Mouse (Mus musculus) embryonic fibroblast, embryonic 13.5 days (primary cell): Measurements from ENCODE around the gene Olfr1239.

ENCODE experiments used
- CTCF ChIP-seq: IDR thresholded peaks from 2 replicates; pipeline ENCODE4 v1.5.1; 2011; ENCODE audit warnings: mild to moderate bottlenecking, control low read depth, low read length, moderate library complexity, borderline replicate concordance; ENCODE audit not compliant: insufficient read depth
- POLR2A ChIP-seq: IDR thresholded peaks from 2 replicates; pipeline ENCODE4 v1.6.1; 2011; ENCODE audit warnings: low read depth, mild to moderate bottlenecking, control low read depth, low read length, moderate library complexity

DNA sequence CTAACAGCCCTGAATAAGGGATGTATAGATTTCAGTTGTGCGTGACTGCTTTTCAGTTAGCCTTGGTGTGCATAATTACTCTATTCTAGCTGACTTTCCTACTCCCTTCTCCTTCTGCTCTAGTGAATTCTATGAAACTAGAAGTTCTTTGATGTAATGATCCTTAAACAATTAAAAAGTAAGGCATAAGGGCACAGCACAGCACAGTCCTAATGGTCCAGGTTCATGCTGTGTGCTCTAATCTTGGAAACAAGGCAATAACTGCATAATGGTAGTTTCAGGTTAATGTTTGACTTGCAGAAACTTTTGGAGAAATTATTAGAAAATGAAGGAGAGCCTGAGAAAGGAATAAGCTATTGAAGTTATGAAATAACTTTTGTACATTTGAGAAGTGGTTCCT is 5.7 kb downstream of the Olfr1239 start:
- TF ChIP-seq CTCF, result no peak
- no peak for TF ChIP-seq POLR2A
